Mouse (Mus musculus) left cerebral cortex, postnatal 14 days (tissue): ENCODE measurements around the gene Olfml3. TPM values are rescaled to one million over a fixed set of nuclear protein-coding genes. Genes with fewer than 3 reads are reported as not detected.

Source experiments
- DNase-seq, 2 experiments: peaks; one replicate each; pipeline ENCODE4 v3.0.0; 2021 to 2022; ENCODE audit warnings: low spot score in 2 of 2, mixed read lengths in 1 of 2
- intact Hi-C: fragments of 180-260 bp; cut with DNase I; formaldehyde crosslinking; loops from one replicate; pipeline ENCODE4 v1.15.1; 2025
- total RNA-seq, 2 experiments: library from RNA; stranded (reverse); gene quantifications; 2 replicates each; pipeline ENCODE4 v1.2.3; 2021

The Olfml3 gene
- total RNA-seq, 2 experiments from 2014 or later, result 12.2 to 14.2 TPM

DNA sequence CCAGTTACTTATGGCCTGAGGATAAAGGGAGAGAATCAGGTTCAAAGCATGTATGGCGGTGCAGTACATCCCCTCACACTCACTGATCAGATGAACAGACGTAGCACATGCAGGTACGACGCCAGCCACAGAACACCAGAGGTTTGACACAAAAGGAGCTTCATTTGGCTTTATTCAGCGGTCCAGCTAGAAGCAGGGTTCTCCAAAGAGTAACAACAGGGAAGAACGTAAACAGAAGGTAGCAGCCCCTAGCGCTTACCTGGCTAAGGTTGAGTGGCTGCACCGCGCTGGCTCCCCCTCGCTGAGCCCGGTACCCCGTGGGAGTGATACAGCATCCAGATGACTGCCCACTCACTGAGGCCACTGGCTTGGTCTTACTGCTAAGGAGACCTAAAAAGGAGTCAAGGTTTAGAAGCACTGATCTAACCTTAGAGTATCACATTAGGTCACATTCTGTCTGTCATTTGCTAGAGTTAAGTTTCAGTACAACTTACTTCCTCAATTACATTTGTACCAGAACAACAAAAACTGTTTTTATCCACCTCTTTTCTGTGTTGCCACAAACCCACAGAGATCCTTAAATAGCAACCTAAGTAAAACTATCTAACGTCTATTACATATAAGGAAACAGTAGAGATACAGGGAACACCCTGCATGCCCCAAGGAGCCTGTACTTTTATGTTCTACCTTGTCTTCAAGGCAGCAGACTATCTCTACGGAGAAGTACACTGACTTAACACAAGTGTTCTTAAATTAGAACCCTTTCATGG lies 7.4 kb upstream of the Olfml3 start:
- no peak for DNase-seq
- intact Hi-C loops, result no loop called here

DNA sequence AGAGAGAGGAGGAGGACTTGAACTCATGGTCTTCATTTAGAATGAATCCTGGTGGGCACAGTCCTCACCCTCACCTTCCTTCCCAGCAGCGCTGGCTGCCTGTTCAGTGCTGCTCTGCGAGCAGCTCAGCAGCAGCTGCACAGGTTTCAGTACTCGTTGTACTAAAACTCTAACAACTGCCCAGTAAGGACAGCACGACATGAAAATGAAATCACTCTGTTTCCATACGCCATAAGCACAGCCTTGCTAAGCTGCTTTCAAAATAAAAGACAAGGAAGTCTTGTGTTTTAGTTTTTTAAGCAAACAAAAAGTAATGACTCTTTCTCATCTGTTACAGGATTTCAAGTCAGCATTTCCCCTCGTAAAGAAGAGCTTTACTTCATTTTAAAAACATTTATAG lies 5.4 kb upstream of the Olfml3 start:
- DNase-seq, result no peak
- intact Hi-C loops, result no loop called here

DNA sequence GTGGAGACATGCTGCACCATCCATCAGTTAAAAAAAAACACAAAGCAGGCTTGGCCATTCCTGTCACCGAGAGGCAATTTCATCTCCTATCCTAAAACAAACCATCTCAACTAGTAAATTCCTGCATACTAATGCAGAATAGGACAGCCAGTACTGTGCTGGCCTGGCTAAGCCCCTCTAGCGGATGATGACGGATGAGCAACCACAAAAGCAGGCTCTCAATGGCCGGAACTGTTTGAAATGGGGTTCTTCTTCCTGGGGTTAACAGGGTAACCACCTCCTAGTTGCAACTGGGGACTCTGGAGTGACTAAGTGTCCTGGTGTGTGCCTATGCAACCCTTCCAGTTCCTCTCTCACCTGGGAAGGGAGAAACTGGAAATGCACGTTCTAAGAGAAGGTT lies 2.5 kb upstream of the Olfml3 start:
- intact Hi-C loops, result no loop called here

DNA sequence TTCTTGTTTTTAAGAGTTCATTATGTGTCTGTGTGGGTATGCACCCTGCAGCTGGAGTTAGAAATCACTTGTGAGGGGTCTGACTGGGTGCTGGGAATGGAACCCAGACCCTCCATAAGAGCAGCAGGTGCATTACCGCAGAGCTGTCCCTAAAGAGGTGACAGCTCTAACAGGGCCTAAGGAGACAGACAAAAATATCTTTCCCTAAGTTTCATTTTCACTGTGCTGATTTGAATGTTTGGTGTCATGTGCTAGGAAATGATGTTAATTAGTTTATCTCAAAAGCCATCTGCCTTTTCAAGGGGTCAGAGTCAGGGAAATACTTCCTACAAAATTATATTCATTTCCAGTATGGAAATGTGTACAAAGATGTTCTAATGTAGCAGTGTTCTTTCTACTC lies 1.5 kb upstream of the Olfml3 start, which contains the start of gene Gm10964:
Gene Gm10964 (plus strand): TSS at position 38 of the 400 bp plus-strand sequence.
- intact Hi-C loops, result loop anchor here (10.0 kb wide), 2 partner anchors 165 to 315 kb away; partner anchors contain the start of gene Syt6
- no peak for DNase-seq

More for the DNA sequence above, 2.5 kb upstream of the Olfml3 start:
- no peak for DNase-seq

DNA sequence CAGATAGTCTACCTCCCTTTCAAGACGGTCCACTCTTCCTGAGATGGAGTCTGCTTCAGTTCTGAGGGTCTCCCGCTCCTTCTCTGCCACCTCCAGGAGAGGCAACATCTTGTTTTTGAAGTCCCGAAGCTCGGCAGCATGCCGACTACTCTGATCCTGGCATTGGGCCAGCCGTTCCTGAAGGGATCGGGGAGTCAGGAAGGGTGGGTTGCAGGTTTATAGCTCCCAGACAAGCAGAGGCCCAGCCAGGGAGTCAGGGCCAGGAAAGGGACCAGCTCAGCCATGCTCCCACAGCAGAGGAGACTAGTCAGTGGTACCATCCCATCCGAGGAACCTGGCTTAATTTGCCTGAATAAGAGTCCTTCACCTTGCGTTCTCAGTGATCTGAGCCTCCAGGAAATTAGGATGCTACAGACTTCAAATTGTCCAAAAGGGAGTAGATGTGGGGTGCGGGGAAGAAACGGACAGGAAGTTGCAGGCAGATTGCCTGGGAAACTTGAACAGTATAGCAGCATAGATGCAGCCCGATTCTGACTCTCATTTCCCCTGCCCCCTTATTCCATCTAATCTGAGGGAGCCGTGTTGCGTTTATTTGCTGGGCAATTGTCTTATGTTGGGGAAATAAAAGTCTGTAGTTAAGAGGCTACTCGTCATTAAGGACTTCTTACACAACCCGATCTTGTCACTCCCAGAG lies 593 bp downstream of the Olfml3 start:
- intact Hi-C loops, result loop anchor here (10.0 kb wide), 2 partner anchors 162 to 312 kb away; partner anchors contain the start of gene Syt6
- DNase-seq, result peak in 1 of 2 experiments; percentile 43

DNA sequence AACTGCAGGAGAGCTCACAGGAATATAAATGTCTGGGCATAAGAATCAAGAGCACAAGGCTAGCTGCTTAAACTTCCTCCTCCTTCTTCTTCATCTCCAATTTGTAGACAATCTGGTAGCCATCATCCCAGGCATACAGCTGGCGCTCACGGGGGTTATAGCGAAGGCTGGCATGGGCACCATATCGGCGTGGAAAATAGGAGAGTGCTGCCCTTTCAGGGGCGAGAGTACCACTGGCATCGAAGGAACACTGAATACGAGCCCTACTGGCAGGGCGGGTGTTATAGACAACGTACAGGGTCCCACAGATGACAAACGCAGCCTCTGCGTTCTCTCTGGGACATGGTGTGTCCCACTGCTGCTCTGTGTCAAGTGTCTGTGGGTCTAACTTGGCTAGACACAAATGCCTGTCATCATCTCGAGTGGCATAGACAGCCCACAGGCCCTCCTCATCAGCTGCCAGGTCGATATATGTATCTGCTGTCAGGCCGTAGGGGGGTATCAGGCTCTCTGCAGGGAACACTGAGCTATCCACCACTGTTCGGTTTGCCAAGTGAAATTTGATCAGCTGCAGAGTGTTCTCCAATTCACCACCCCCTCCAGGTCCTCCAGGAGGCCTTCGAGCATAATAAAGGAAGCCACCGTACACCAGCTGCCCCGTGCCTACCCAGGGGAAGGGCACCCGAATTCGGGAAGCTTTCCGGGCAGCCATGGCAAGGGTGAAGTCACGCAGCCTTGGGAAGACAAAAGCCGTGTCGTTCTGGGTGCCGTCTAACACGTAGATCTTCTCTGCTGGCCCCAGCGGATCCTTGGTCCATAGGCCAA lies 1.8 kb downstream of the Olfml3 start:
- intact Hi-C loops, result loop anchor here (10.0 kb wide), 2 partner anchors 161 to 311 kb away; partner anchors contain the start of gene Syt6
- no peak for DNase-seq

DNA sequence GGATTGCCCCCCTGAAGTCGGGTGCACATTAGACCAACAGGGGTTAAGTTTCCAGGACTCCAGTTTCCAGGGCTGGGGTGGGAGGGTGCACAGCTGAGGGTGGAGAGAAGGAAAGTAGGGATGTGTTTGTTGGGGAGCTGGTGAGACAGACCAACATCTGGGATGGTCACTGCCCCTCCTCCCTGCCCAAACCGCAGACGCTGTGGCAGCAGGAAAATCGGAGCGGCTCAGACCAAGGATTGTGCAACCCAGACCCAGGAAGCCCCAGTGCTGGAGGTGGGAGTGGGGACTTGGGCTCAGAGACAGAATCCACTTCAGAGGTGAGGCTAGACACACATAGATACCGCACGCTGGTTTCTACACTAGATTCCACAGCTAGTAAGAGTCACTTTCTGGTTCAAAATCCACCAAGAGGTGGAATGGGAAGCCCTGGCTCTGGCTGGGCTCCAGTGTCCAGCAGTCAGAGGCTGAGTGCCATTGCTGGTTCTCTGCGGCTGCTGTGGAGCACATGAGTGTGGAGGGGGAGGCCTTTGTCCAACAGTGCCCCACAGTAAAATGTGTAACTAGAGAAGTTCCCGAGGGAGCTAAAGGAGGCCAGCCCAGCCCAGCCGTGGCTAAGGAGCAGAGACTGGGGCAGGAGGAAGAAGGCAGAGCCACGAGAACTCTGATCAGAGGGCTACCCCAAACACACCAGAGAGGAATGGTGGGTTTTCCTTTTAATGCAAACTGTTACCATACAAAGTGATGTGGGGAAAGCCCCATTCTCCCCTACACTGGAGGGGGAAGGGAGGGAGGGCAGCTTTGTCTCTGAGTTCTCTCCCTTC lies 2.9 kb downstream of the Olfml3 start:
- DNase-seq, result no peak
- intact Hi-C loops, result loop anchor here (10.0 kb wide), 2 partner anchors 160 to 310 kb away; partner anchors contain the start of gene Syt6

DNA sequence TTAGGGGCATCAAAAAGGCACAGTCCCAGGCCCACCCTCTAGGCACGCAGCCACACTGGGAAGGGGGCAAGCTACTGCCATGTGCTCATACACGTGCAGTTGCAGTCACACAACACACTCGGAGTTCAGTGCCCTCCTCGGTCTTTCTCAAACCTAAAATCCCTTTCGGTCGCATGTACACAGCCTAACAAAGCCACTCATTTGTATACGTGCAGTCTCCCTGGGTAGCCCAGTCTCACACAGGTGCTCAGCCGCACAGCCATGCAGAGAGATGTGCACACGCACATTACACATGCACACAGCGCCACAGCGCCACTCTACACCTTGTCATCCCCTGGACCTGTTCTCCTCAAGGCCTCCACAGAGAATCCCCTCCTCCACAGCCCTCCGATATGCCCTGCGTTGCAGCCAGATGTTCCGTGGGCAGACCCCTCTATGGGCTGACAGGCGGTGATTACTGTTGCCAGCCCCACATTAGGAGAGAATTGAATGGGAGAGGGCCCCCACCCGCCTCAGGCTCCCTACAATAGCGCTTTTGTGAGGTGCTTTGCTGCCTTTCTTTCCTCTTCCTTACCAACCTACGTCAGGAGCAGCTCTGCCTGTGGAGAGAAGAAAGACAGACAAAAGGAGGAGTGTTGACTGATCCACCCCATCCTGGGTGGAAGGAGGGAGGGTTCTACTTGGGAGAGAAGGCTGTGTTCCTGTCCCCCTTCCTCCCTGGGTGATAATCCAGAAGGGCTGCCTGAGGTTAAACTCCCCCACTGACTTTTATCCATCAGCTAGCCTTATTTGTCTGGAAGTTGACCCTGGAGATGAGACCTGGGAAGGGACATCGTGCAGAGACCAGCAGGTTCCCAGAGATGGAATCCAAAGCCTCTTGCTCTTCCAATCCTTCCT lies 3.8 kb downstream of the Olfml3 start:
- DNase-seq, result peak; percentile 49 to 57
- intact Hi-C loops, result loop anchor here (10.0 kb wide), 2 partner anchors 159 to 309 kb away; partner anchors contain the start of gene Syt6

- DNase-seq, result no peak
- intact Hi-C loops, result loop anchor here (10.0 kb wide), 2 partner anchors 158 to 308 kb away; partner anchors contain the start of gene Syt6
Measured at GRCm38 (mm10) chr3:103733176-103733575, 4.6 kb downstream of the Olfml3 start.

DNA sequence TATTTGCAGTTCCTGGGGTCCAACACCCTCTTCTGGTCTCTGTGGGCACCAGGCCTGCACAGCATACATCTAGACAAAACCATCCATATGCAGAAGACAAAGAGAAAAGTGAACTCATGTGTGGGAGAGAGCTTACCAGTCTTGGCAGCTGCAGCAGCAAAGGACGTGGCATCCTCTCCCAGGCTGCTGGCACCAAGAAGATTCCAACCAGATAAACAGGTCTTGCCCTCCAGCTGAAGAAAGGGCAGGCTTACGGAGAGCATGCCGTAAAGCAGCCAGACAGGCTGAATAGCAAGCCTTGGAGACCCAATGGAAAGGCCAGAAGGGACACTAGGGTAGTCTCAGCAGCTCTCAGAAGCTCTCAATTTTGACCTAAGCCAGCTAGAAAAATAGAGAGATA lies 5.7 kb downstream of the Olfml3 start:
- DNase-seq, result no peak
- intact Hi-C loops, result loop anchor here (10.0 kb wide), 2 partner anchors 157 to 307 kb away; partner anchors contain the start of gene Syt6

GRCm38 (mm10) chr3:103729850-103730249 lies 8.0 kb downstream of the Olfml3 start:
- intact Hi-C loops, result loop anchor here (10.0 kb wide), 2 partner anchors 155 to 305 kb away; partner anchors contain the start of gene Syt6
- DNase-seq, result no peak

DNA sequence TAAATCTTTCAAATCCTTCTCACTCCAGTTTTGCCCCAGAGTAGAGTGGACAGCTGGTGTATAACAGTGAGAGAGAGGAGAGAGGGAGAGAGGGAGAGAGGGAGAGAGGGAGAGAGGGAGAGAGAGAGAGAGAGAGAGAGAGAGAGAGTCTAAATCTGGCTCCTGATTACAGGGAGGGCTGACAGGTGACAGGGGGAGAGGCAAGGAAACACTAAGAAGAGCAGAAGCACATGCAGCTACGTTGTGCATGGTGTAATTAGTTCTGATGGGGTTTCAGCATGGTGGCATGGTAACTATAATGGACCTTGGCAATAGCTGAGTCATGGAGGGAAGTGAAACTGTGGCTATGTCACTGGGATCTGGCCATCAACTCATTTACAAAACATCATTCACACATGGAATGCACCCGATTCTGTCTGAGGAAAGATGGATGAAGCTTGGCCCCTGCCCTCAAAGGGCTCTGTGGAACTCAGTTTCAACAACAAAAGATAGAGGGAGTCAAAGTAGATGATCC lies 9.9 kb downstream of the Olfml3 start:
- DNase-seq, result no peak
- intact Hi-C loops, result no loop called here

DNA sequence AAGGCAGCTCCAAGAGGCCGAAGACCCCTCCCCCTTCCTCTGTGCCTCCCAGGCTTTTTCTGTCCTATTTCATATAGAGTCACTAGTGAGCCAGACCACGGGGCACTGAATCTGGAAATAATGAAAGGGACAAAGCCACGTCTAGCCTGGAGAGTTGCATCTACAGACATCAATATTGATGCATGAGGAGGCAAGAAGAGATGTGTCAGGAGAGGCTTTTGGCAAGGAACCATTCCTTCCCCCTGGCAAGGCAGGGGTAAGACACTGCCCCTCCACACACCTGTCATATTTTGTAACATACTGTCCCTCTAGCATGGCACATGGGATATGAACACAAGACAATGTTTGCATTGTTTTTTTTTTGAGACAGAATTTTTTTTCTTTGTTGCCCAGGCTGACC lies 11.2 kb downstream of the Olfml3 start:
- DNase-seq, result no peak
- intact Hi-C loops, result no loop called here

GRCm38 (mm10) chr3:103724137-103724536 lies 13.7 kb downstream of the Olfml3 start:
- intact Hi-C loops, result no loop called here

GRCm38 (mm10) chr3:103718728-103719127 lies 19.1 kb downstream of the Olfml3 start:
- intact Hi-C loops, result no loop called here
- DNase-seq, result no peak

More at GRCm38 (mm10) chr3:103724137-103724536, 13.7 kb downstream of the Olfml3 start:
- no peak for DNase-seq

GRCm38 (mm10) chr3:103716774-103717760 lies 20.7 kb downstream of the Olfml3 start:
- intact Hi-C loops, result no loop called here
- DNase-seq, result no peak
